Mouse (Mus musculus) layer of hippocampus, adult 11-12 months (tissue): ENCODE results near the gene Isg20l2.

Source experiments
- DNase-seq: peaks from one replicate; pipeline ENCODE4 v3.0.0; 2022; ENCODE audit warnings: low spot score

Isg20l2 gene

DNA sequence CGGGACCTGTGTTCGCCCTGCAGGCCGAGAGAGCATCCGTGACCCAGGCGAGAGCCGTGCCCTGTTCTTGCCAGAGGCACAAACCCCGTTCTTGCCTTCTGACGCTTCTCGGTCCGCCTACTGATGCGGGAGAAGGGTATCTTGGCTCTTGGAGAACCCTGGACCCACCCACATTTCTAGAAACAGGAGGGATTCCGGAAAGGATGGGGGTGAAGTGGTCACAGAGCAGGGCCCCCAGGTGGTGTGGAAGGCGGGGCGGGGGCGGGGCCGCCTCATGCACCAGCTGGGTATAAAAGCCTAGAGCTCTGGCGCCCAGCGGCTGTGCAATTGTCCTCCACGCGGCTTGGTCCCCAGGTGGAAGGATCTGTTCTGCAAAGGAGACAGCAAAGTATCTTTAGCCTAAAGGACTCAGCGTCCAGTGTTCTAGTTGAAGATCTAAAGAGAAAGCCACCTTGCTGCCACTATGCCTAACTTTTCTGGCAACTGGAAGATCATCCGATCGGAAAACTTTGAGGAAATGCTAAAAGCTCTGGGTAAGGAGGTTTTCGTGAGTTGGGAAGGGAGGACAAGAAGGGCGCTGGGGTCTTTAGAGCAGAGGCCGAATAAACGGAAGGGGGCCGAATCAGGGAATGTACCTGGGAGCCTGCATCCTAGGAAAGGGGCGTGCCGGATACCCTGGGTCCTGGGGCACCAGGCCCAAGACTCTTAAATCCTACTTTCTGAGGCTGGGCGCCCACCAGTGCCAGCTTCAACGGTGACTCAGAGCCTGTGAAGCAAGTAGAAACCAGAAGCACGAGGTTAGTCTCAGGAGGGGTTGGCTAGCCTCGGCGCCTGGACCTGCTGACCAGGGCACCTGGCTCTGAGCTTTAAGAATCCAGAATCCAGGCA lies 18.5 kb downstream of the Isg20l2 start, which contains the start of gene Crabp2:
TSS of gene Crabp2 (plus strand) at position 289 of the 888 bp plus-strand sequence.
- DNase-seq = no peak

DNA sequence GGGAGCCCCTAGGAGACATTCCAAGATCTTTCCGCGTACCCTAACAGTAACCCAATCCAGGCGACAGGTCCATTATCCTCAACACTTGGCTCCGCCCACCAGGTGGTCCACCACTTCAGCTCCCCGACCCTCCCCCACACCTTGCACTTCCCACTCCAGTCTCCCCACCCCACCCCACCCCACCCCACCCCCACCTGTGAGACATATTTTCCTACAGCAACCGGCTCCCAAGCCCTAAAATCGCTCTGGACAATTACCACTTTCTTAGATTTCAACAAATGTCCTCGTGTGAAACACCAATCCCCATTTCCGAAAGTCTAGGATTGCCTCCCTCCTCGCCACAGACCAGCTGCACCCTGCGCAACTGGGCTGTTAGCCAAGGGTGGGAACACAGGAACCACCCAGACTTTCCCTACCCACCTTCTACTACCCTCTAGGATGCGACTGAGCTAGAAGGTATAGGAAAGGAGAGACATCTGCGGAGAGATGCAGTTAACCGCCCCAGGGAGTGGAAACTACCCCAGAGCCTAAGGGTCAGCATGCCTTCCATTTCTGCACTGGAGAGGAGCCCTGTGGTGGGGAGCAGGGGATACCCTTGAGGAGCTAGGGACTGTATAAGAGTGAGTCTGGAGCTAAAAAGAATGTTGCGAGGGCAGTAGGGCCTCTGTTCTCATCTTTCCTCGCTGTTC lies 19.3 kb downstream of the Isg20l2 start:
- DNase-seq = no peak

DNA sequence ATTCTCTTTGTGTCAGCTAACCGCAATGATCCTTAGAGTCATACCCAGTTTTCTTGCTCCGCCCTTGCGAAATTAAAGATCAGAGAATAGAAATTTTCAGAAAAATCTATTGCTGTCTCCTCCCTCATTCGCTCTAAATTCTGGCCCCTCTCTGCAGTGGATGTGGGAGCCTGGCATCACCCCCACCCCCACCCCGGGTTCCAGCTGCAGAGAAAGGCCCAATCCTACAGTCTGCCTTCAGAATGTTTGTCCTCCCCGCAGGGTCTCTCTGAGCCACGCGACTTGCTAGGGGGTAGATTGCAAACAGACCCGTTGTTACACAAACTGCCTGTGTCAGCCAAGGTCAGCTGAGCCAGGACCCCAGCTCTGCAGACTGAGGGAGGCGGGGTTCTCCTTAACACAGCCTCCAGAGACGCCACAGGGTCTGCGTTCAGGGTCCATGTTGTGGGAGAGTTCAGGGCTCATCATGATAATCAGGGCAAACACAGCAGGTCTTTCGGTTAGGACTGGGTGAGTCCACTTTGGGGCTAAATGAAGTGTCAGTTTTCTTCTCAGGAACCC lies 19.9 kb downstream of the Isg20l2 start:
- no peak for DNase-seq

DNA sequence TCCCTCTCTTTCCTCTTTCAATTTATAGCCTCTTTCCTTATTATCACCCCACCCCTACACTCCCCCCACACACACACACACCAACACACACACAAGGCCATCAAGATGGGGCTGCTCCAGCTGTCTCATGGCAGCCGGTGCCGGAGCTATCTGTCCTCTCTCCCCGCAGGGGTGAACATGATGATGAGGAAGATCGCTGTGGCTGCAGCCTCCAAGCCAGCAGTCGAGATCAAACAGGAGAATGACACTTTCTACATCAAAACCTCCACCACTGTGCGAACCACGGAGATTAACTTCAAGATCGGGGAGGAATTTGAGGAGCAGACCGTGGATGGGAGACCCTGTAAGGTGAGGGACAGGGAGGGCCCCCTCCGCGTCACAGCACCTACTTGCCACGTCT lies 21.8 kb downstream of the Isg20l2 start:
- no peak for DNase-seq

DNA sequence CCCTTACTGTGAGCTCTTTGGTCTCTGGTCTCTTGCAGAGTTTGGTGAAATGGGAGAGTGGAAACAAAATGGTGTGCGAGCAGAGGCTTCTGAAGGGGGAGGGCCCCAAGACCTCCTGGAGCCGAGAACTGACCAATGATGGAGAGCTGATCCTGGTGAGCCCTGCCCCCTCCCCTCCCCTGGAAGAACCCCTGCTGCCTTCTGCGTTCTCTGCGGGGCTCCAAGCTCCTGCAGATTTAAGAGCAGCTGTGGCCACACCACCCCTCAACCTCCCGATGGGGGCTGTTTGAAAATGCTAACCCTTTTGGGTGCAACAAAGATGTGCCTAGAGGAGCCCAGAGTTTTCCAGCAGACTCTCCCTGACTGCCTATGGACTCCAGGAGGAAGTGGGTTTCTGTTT lies 22.3 kb downstream of the Isg20l2 start:
- no peak for DNase-seq

DNA sequence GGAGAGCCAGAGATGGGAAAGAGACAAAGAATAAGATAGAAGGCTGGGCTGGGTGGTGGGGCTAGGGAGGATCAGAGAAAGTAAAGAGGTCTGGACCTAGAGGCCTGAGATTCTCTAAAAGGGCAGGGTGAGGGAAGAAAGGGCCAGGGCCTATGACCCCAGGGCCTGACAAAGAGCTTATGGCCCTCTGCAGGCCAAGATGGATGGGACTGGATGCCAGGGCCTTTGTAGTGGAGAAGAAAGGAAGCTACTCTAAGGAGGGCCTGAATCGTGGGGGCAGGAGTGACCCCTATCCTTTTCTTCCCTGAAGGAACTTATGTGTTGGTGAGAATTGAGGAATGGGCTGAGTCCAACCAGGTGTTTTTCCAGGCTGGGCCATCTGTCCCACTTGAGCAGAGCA lies 27.9 kb downstream of the Isg20l2 start:
- DNase-seq = no peak

DNA sequence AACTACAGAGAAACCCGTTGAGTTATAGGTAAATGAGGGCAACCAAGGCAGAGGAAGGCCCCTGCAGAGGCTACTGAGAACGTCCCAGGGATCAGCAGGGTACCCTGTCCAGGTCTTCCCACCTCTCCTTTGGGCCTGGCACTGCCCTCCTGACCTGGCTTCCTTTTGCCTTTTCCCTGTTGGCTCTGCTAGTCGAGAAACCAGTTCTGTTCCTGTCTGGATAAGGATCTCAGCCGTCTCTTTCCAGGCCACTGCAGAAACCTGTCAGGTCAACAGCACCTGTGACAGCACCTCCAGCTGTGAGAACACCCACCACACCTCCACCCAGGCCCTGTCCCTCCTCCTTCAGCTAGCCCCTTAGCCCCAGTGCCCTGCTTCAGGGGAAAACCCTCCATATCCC lies 28.4 kb downstream of the Isg20l2 start:
- DNase-seq = no peak

DNA sequence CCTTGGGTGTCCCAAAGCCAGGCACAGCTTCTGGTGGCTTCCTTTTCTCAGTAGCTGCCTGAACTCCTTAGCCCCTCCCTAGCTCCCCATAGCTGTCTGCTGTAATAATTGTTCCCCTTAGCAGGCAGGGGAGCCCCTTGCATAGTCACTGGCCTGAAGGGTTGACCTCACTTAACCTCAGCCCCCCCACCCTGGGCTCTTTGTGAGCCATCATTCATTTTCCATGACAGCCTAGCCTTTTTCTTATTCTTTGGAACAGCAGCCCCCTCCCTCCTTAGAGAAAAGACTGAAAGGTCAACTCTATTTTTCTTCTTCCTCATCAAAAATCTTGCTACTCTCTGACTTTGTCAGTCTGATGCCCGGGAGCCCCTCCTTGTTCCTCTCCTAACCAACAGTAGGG lies 28.9 kb downstream of the Isg20l2 start:
- DNase-seq = no peak

DNA sequence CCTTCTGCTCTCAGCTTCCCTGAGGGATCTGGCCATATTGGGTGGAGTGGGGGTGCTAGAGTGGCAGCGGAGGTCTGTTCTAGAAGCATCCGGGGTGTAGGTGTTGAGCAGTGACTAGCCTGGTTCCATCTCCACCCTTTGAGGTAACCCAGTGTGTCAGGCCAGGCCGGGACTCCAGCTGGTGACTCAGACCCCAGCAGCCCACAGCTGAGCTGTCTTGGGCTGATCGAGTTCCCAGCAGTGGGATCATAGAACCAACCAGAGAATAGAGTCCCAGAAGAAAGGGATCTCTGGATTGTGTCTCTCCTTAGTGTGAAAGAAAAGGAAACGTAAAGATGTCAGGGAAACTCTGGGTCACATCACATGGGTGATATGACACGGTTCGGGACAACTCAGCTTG lies 29.3 kb downstream of the Isg20l2 start:
- DNase-seq = no peak

DNA sequence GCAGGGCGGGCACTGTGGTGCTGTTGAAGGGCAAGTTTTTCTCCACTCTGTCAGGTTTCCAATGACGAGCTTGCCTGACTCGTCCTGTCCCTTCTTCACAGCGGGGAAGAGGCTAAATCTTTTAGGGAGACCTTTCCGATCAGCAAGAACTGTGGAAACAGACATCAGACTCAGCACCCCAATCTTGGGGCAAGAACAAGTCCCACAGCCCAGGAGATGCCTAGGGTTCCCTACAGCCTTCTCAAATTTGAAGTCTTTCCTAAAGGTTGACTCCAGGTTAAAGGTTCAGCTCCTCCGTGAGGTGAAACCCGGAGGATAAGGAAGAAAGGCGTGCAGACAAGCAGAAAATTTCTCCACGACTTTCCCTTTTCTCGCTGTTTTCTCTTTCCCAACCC lies 30.1 kb downstream of the Isg20l2 start:
- DNase-seq = no peak

DNA sequence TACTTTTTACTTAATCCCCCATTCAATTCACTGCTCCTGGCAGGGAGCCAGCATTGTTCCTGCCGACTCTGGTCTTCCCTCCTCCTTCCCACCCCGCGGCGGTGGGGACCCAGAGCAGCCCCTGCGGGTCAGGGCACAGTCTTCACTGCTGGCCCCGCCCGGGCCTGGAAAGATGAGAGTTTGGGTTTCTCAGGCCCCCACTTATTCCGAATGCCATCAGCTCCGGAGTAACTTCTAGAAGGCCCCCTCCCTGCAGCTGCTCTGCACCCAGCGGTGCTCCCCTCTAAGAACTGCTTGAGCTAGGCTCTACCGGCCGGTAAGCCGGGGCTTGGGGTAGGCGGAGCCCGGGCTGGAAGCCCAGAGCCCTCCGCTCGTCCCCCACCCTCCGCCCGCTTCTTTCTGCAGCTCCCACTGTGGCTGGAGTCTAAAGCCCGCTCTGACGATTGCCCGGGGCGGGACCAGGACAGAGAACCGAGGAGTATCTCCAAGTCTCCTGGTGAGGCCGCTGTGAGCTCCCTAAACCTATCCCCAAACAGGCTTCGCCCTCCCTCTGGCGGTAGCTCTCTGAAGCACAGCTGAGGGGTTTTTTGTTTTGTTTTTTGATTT lies 30.6 kb downstream of the Isg20l2 start:
- DNase-seq = peak; percentile 81

DNA sequence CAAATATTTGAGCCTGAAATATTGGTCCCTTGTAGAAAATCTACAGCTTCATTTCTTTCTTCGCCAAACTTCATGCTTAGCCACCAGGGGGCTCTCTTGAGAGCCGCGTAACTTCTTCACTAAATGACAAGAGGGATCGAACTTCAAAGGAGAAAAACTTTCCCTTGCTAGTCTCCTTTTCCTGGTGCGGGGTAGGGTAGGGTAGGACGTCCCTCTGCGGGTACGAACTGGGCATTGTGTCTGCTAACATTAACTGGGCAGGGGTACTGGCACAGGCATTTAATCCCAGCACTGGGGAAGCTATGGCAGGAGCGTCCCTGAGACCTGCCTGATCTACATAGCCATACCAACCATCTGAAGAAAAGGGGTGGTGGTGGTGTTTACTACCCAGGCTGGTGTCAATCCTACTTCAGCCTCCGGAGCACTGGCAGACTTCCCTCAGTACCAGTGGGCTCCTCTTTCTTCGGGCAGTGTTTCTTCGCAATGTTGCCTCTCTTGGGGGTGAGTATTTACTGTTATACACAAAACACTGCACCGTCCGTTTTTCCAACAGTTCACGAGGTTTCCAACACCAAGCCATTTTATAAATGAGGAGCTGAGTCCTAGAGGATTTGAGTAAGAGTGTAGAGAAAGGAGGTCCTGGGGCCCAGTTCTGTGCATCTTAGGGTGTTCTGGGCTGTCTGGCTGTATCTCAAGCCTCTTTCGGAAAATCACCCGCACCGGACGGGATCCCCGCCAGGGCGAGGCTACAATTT lies 40.2 kb downstream of the Isg20l2 start:
- DNase-seq = peak; percentile 57

DNA sequence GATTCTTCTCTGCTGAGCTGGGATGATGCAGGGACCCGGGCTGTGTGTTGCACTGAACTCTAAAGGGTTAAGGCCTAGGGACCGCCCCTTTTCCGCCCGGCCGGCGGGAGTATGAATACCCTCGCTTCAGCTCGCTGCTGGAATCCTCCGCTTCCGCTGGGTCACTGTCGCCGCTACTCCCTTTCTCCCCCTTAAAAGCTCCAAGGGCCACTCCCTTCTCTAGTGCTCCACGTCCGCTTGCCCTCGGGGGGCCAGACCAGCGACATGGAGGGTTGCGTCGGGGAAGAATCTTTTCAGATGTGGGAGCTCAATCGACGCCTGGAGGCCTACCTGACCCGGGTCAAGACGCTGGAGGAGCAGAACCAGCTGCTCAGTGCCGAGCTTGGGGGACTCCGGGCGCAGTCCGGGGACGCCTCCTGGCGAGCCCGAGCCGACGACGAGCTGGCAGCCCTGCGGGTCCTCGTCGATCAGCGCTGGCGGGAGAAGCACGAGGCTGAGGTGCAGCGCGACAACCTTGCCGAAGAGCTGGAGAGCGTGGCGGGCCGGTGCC lies 40.9 kb downstream of the Isg20l2 start, which contains the start of gene Nes:
TSS of gene Nes (plus strand) at position 140 of the 550 bp plus-strand sequence.
- DNase-seq = no peak

DNA sequence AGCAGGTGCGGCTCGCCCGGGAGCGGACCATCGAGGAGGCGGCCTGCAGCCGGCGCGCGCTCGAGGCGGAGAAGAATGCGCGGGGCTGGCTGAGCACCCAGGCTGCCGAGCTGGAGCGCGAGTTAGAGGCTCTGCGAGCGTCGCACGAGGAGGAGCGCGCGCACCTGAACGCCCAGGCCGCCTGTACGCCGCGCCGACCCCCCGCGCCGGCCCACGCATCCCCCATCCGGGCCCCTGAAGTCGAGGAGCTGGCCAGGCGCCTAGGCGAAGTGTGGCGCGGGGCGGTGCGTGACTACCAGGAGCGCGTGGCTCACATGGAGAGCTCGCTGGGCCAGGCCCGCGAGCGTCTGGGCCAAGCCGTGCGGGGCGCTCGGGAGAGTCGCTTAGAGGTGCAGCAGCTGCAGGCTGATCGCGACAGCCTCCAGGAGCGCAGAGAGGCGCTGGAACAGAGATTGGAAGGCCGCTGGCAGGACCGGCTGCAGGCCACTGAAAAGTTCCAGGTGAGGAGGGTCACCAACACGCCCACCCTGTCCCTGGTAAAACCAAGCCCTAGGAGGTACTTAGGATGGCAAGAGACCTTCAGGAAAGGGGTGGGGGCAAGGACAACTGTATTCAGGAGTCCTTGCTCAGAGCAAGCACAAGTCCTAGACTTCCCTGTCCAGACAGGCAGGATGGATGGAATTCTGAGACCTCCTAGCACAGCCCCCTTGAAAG lies 41.5 kb downstream of the Isg20l2 start:
- no peak for DNase-seq

DNA sequence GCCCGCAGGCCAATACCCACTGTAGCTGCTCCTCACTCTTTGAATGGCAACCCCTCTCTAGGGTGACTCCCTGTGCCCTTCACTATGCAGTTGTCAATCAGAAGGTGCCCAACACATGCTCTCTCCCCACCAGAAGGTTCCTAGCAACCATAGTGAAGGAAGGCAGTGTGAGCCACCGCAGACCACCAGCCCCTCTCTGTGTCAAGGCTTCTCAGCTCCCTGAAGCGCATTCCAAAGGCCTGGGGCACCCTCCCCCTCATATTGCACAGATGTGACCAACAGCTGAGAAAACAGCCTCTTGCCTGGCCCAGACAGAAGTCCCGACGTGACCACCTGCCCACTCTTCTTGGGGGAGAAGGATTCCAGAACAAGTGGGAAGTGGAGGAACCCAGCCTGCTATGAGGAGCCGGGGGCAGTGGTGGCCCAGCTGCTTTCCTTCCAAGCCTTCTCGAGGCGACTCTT lies 42.1 kb downstream of the Isg20l2 start:
- no peak for DNase-seq

DNA sequence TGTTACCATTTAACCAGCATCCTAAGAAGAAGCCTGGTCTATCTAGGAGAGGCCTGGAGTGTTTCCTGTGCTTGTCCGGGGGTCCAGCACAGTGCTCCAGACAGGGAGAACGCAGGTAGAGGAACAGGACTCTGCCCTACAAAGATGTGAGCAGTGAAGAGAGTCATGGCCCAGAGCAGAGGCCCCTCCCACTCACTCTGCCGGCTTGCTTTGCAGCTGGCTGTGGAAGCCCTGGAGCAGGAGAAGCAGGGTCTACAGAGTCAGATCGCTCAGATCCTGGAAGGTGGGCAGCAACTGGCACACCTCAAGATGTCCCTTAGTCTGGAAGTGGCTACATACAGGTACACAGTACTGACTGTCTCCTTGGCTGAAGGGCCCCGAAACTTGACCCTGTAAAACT lies 42.7 kb downstream of the Isg20l2 start:
- DNase-seq = no peak

DNA sequence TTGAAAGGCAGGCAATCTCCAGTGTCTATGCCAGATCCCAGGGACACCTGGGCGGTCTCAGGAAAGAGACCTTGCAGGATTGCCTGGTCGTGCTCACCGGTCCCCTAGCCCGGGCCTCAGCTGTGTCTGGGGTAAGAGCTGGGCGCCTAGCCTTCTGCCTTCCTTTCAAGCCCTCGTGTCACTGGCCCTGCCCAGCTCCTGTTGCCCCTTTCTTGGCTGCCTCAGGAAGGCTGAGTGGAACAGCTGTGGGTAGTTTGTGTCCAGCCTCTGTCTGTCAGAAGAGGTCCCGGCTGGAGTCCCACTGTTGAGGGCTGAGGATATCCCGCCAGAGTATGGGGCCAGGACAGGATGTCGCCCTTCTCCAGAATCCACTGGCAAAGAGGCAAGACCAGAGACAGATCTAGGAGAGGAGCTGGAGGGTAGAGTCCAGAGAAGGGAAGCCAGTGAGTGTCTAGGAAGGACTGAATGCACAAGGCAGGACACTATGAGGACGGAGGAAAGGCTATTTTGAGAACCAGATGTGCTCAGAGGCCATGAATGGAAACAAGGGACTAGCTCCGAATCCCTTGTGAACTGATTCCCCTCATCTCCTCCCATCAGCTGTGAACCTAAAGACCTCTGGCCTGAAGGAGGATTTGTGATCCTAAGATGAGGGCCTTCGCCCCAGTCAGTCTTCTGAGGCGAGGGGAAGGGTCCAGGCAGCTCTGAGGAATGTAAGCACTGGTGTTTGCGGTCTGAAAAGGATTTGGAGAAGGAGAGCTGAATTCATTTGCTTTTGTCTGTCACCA lies 43.7 kb downstream of the Isg20l2 start:
- DNase-seq = no peak

DNA sequence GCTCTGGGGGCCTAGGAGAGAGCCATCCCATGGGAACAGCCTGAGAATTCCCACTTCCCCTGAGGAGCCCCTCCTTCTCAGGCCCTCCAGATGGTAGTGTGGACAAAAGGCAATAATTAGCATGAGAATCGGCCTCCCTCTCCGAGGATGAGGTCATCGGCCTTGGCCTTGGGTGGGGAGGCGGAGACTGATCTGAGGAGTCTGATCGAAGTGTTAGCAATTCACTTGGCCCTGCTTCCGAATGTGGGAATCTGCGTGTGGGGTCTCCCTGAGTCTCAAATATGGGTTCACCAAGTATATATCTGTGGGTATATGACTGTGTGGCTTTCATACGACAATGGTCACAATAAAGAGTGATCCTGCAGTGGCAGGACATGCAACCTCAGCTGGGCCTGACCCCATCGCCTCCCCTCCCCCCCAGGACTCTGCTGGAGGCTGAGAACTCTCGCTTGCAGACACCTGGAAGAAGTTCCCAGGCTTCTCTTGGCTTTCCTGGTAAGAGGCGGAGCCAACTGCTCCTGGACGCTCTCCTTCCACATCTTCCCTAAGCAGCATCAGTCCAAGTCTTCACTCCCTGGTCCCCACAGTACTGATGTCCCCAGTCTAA lies 44.4 kb downstream of the Isg20l2 start:
- DNase-seq = no peak

DNA sequence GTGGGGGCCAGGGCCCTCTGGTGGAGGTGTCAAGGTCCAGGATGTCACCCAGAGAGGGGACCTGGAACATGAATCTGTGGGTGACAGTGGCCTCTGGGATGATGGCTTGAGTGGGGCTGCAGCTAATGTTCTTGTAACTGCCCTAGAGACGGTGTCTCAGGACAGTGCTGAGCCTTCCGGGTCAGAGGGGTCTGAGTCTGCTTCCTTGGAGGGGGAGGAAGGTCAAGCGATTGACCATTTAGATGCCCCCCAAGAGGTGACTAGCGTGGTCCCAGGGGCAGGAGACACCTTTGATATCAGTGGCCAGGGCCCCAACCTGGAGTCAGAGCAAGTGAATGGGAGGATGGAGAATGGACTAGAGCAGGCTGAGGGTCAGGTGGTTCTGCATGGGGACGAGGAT lies 49.4 kb downstream of the Isg20l2 start:
- DNase-seq = no peak

DNA sequence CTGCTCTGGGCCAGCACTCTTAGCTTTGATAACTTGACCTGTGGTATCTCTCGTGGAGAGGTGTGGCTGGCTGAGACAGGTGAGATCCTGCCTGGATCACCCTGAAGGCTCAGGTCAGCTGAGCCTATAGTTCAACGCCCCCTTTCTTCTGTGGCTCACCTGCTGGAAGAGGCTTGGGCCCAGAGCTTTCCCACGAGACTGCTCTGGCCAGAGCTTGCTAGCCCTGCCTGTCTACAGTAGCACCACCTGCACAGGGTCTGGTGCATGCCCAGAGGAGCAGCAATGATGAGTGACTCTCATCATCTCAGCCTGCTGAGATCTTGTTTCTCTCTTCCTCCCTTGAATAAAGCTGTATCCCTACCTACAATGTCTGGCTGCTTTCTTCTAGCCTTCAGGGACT lies 50.0 kb downstream of the Isg20l2 start:
- no peak for DNase-seq
